Mouse (Mus musculus) midbrain, embryonic 11.5 days (tissue): Measurements from ENCODE around the gene Btg4. TPM values are rescaled to one million over a fixed set of nuclear protein-coding genes. Genes with fewer than 3 reads are reported as not detected.

ENCODE experiments used
- ATAC-seq: fragments of 200-750 bp; cut with Nextera tagmentation; 2 replicates; pipeline ENCODE4 v1.8.0; 2017; ENCODE audit warnings: moderate TSS enrichment, moderate library complexity; ENCODE audit not compliant: low FRiP score
- DNase-seq: peaks from one replicate; pipeline ENCODE4 v3.0.0; 2015; ENCODE audit warnings: low spot score; ENCODE audit errors: missing footprints
- H3K27ac ChIP-seq: fragments of 300-500 bp; sonication (generic); 2 replicates; pipeline ENCODE4 v1.5.1; 2014; ENCODE audit warnings: low read depth, low read length
- H3K27me3 ChIP-seq: fragments of 300-500 bp; sonication (generic); 2 replicates; pipeline ENCODE4 v1.6.1; 2014; ENCODE audit warnings: mild to moderate bottlenecking, low read length, moderate library complexity, mixed read lengths; ENCODE audit not compliant: control insufficient read depth, insufficient read depth
- H3K36me3 ChIP-seq: fragments of 300-500 bp; sonication (generic); 2 replicates; pipeline ENCODE4 v1.6.1; 2014; ENCODE audit warnings: mild to moderate bottlenecking, low read length, moderate library complexity, mixed read lengths; ENCODE audit not compliant: control insufficient read depth, insufficient read depth
- H3K4me1 ChIP-seq: fragments of 300-500 bp; sonication (generic); 2 replicates; pipeline ENCODE4 v1.6.1; 2014; ENCODE audit warnings: low read length; ENCODE audit not compliant: control insufficient read depth, insufficient read depth
- H3K4me2 ChIP-seq: fragments of 300-500 bp; sonication (generic); 2 replicates; pipeline ENCODE4 v1.6.1; 2014; ENCODE audit warnings: mild to moderate bottlenecking, moderate library complexity
- H3K4me3 ChIP-seq: fragments of 300-500 bp; sonication (generic); 2 replicates; pipeline ENCODE4 v1.5.1; 2014; ENCODE audit warnings: low read depth, low read length
- H3K9ac ChIP-seq: fragments of 300-500 bp; sonication (generic); 2 replicates; pipeline ENCODE4 v1.6.1; 2014; ENCODE audit warnings: low read length
- H3K9me3 ChIP-seq: fragments of 300-500 bp; sonication (generic); 2 replicates; pipeline ENCODE4 v1.6.1; 2016; ENCODE audit warnings: low read length; ENCODE audit not compliant: control insufficient read depth
- WGBS: fragments of 180-500 bp; shearing (Covaris S2); extraction: QIAGEN DNeasy Blood & Tissue Kit; methylation state at CpG from one replicate; pipeline ENCODE4 v1.1.7; 2014; 5-methylcytosine and 5-hydroxymethylcytosine counted together
- polyA plus RNA-seq: library from polyadenylated mRNA; unstranded; fragments of >200 nt; fragmentation: Nextera tagmentation; extraction: Ambion mirVana; gene quantifications from 2 replicates; pipeline ENCODE4 v1.2.1, GENCODE M21; 2014

Btg4 gene
- polyA plus RNA-seq, 1 experiment from 2014 or later: not detected

DNA sequence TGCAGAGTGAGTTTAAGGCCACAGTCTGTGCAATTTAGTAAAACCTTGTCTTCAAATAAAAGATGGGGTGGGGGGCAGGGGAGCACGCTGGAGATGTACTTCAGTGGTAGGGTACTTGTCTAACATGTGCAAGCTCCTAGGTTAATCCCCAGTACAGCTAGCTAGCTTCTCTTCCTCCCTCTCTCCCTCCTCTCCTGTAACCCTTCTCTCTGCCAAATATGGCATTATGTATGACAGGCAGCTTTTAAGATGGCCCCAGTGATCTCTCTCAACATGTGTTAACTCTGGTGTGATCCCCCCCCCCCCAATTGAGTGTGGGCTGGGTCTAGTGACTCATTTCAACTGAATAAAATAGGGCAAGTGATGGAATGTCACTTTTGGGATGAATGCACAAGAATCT lies 82.7 kb downstream of the Btg4 start:
- WGBS: 91% methylated on average over 1 of the region's 1 CpGs
- DNase-seq: no peak
- no peak overlapping the region for H3K27ac ChIP-seq
- no peak for ATAC-seq
- H3K36me3 ChIP-seq: no peaks in the 10 kb centered on the region
- H3K4me1 ChIP-seq: no peaks in the 10 kb centered on the region
- H3K9me3 ChIP-seq: no peaks in the 10 kb centered on the region
- no peak overlapping the region for H3K9ac ChIP-seq
- H3K4me3 ChIP-seq: no peak overlapping the region
- no peaks in the 10 kb centered on the region for H3K27me3 ChIP-seq
- H3K4me2 ChIP-seq: no peak overlapping the region

DNA sequence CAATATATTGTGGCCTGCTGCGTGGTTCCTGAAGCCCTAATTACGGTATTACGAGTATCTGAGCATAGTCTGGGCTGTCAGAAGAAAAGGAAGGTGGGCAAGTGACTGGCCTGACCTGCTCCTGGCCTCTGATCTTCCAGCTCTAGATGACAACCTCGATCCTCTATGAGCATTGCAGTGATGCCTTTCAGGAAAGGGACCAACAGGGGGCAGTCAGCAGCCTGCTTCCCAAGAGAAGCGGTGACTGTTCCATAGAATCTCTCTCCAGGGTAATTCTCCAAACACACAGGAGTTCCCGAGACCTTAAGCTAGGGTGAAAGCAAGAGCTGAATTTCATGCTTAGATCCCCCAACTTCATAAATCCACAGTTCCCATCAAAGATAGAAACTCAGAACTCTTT lies 83.5 kb downstream of the Btg4 start:
- DNase-seq (no peak), ATAC-seq (no peak)
- H3K27ac ChIP-seq: no peak overlapping the region
- H3K27me3 ChIP-seq: no peaks in the 10 kb centered on the region
- H3K4me3 ChIP-seq: no peak overlapping the region
- no peaks in the 10 kb centered on the region for H3K4me1 ChIP-seq
- no peaks in the 10 kb centered on the region for H3K9me3 ChIP-seq
- H3K9ac ChIP-seq: no peak overlapping the region
- H3K4me2 ChIP-seq: no peak overlapping the region
- 70% methylated on average over 6 of the region's 6 CpGs for WGBS
- H3K36me3 ChIP-seq: no peaks in the 10 kb centered on the region

DNA sequence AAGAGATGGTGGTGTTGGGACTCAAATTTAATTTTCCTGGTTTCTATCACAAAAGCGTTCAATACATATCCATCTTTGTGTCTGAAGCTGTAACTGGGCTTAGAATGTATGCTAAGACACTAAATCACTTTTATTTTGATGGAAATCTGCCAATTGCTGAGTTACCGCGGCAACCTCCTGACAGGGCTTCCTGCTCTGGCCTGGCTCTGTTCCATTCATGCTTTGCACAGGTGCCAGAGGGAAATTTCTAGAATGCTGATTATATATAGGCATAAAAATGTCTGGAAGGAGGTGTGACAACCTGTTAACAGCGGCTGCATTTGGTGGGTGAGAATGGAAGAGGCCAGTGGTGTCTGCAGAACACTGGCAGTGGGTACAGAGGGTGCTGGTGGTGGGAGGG lies 85.8 kb downstream of the Btg4 start:
- no peaks in the 10 kb centered on the region for H3K4me1 ChIP-seq

DNA sequence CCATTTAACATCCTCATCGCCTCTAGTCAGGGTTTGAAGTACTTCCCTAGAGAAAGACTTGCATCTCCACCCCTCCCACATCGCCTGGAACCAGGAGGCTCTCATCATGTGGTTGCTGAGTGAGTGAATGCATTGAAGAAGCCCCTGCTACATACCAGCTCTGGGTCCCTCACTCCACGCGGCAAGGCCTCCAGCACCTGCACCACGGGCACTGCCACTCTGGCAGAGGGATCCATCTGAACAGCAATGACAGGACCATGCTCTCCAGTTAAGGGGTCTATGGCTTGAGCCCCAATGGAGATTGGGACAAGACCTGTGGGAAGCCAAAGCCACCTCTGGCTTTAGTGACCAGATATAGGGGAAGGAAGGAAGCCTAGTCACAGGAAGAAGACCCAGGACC lies 86.6 kb downstream of the Btg4 start:
- 83% methylated on average over 5 of the region's 5 CpGs for WGBS
- Histone ChIP-seq H3K9ac (no peak overlapping the region), H3K36me3 (no peaks in the 10 kb centered on the region), H3K27me3 (no peaks in the 10 kb centered on the region), H3K4me3 (no peak overlapping the region), H3K27ac (no peak overlapping the region), H3K4me1 (no peaks in the 10 kb centered on the region), H3K9me3 (no peaks in the 10 kb centered on the region), H3K4me2 (no peak overlapping the region)
- DNase-seq: no peak
- no peak for ATAC-seq

More for the DNA sequence above, 85.8 kb downstream of the Btg4 start:
- DNase-seq (no peak), ATAC-seq (no peak)
- Histone ChIP-seq H3K9ac (no peak overlapping the region), H3K9me3 (no peaks in the 10 kb centered on the region), H3K36me3 (no peaks in the 10 kb centered on the region), H3K4me3 (no peak overlapping the region), H3K4me2 (no peak overlapping the region), H3K27me3 (no peaks in the 10 kb centered on the region), H3K27ac (no peak overlapping the region)
- 91% methylated on average over 4 of the region's 4 CpGs for WGBS

DNA sequence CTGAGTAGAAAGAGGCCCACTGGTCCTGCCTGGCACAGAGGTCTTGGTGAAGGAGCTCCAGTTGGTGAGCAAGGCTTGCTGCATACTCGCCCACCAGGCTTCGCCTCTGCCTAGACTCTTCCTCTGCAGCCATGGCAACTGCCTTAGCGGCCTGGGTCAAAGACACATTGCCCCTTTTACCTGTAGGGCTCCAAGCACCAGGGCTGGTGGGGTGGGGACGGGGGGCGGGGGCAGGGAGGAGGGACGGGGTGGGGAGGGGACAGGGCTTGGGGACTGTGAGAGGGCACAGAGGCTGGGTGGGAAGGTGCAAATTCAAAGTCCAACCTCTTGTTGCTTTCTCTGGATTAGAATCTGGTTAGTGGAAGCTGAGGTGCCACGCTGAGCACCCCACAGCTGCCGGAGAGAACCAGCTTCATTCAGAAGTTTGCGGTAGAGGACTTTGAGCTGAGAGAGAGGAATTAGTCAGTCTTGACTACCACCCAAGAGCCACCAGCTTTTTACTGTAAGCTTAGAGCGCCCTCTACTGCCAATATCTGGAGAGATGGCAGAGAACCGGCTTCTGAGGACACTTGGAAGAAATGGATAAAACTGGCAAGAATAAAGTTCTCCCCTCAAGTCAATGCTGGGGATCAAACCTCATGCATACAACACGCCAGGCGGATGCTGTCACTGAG lies 91.5 kb downstream of the Btg4 start:
- H3K9ac ChIP-seq: no peak overlapping the region
- no peak overlapping the region for H3K4me3 ChIP-seq
- DNase-seq: peak; percentile 97
- 20% methylated on average over 12 of the region's 13 CpGs for WGBS
- H3K4me2 ChIP-seq: no peak overlapping the region
- no peaks in the 10 kb centered on the region for H3K36me3 ChIP-seq
- 0 out of 2 replicates have a peak, but pooled peaks have one; percentile 16 for ATAC-seq
- no peaks in the 10 kb centered on the region for H3K4me1 ChIP-seq
- no peaks in the 10 kb centered on the region for H3K27me3 ChIP-seq
- no peaks in the 10 kb centered on the region for H3K9me3 ChIP-seq
- no peak overlapping the region for H3K27ac ChIP-seq

DNA sequence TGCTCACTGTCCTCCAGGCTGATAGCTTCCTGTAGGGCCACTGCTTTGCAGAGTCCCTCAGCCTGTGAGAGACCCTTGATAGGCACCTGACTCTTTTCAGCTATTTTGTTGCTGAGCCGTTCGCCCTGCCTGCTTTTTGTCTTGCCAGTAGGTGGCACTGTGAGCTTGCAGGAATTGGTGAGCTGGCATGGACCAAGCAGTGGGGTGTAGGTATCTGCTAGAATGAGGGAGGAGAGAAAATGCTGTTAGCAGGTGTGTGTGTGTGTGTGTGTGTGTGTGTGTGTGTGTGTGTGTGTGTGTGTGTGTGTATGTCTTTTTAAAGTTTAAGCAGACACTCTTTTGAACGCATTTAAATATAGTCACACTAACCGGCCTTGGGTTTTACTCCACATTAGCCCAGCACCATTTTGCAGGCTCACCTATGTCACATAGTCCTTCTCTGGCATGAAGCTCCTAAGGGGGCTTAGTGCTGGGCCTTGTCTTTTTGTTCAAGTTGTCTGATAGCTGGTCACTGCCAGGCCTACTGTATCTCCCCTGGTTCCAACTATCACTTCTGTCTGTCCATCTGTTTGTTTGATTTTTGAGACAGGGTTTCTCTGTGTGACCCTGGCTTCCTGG lies 101.2 kb downstream of the Btg4 start:
- DNase-seq (peak; percentile 95), ATAC-seq (peak; percentile 64; the same call in 1 of the 2 replicates)
- WGBS: 31% methylated on average over 4 of the region's 4 CpGs
- Histone ChIP-seq H3K4me2 (no peak overlapping the region), H3K9ac (no peak overlapping the region), H3K9me3 (no peaks in the 10 kb centered on the region), H3K4me3 (no peak overlapping the region), H3K27me3 (no peaks in the 10 kb centered on the region), H3K27ac (no peak overlapping the region), H3K4me1 (no peaks in the 10 kb centered on the region), H3K36me3 (no peaks in the 10 kb centered on the region)

DNA sequence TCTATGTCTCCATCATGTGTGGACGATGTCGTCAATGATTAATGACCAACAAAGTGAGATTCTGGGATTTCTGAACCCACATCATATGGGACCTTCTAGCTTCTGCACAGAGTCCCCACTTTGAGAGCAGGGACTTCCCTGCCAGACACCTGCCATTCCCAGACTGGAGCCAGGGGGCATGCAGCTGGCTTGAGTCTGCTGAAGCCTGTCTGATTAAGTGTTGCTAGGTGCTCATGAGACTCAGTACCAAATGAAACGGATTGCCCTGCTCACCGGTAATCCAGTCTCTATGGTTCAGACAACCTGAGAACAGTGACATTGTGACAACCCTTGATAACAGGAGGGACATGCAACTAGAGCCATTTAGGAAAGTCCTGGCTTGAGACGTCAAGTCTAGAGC lies 103.3 kb downstream of the Btg4 start:
- Histone ChIP-seq H3K9me3 (no peaks in the 10 kb centered on the region), H3K27me3 (no peaks in the 10 kb centered on the region), H3K4me1 (no peaks in the 10 kb centered on the region), H3K36me3 (no peaks in the 10 kb centered on the region), H3K4me2 (no peak overlapping the region), H3K9ac (no peak overlapping the region), H3K4me3 (no peak overlapping the region), H3K27ac (no peak overlapping the region)
- DNase-seq (no peak), ATAC-seq (no peak)
- 85% methylated on average over 5 of the region's 5 CpGs for WGBS

DNA sequence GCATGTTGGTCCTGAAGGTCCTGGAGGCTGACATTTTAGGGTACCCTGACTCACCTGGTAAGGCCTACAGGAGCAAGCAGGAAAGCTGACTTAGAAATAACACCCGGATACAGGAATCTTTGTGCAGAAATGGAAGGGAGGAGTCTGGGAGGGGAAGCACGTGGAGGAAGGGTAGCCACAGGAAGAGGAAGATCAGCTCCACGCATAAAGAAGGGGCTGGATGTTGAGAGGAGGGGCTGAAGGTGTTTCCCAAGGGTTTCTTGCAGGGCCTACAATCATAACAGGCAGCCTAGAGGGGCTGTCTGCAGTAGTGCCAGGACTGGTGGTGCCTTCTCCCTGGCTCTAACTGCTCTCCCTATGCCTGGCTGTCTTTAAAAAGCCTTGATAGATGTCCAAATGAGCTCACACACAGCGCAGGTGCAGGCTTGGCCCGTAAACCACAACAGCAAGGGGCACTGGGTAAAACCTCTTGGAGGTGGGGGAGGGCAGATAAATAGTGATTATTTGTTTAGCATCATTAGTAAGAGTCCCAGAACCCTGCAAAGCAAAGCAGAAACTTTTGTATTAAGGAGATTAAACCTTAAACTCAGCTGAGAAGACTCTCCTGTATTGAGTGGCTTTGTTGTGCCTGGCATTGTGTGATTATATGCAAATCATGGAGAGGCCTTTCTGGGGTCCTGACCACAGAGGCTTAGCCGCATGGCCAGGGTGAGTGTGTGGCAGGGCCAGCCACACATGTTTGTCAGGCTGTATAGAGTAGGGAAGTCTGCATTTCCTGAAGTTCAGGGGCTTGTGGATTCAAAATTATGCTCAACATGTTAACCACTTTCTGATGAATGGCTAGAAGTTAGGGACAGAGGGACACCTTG lies 104.8 kb downstream of the Btg4 start, which contains the start of gene Gm32742:
Gene Gm32742 (minus strand): TSS at position 206 of the 869 bp plus-strand sequence.
- no peaks in the 10 kb centered on the region for H3K27me3 ChIP-seq
- no peaks in the 10 kb centered on the region for H3K36me3 ChIP-seq
- no peak within 1 kb of the TSS for H3K27ac ChIP-seq
- no peak within 1 kb of the TSS for H3K4me3 ChIP-seq
- no peak within 1 kb of the TSS for H3K9ac ChIP-seq
- no peaks in the 10 kb centered on the region for H3K4me1 ChIP-seq
- WGBS: 44% methylated on average over 6 of the region's 6 CpGs
- no peaks in the 10 kb centered on the region for H3K9me3 ChIP-seq
- H3K4me2 ChIP-seq: no peak within 1 kb of the TSS
- ATAC-seq (no peak), DNase-seq (no peak)

DNA sequence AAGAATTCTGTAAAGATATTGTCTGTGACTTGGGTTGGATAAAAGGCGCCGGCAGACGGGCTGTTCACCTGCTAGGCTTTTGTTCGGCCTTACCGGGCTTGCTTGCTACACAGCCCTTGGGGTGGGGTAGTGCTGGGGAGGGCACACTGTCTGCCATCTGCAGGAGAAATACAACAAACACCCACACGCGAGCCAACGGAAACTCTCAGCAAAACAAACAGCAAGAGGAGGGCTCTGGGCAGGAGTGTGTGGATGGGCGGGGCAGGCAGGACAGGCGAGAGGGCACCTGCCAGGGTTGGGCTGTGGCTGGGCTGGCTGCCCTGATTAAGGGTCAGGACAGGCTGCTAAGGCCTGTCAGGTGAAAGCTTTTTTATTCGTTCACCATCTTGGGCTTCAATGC lies 107.3 kb downstream of the Btg4 start:
- H3K4me1 ChIP-seq: no peaks in the 10 kb centered on the region
- DNase-seq: no peak
- no peak overlapping the region for H3K27ac ChIP-seq
- H3K9me3 ChIP-seq: no peaks in the 10 kb centered on the region
- no peak overlapping the region for H3K4me3 ChIP-seq
- no peaks in the 10 kb centered on the region for H3K27me3 ChIP-seq
- H3K36me3 ChIP-seq: no peaks in the 10 kb centered on the region
- ATAC-seq: no peak
- H3K9ac ChIP-seq: no peak overlapping the region
- WGBS: 66% methylated on average over 11 of the region's 11 CpGs
- H3K4me2 ChIP-seq: no peak overlapping the region
